18 mouse cellular contexts compared by ENCODE assay signal in genomic region chr13:43832731-43833130, GRCm38 (mm10). TPM values are rescaled to one million over a fixed set of nuclear protein-coding genes. Genes with fewer than 3 reads are reported as not detected.
DNase-seq lines count a peak whose midpoint lies in the region; ATAC-seq and TF ChIP-seq lines count a peak whose summit lies in the region.
"Had no signal": no experiment of that assay in that cellular context is flagged by ENCODE, and none has a peak within 500 bp of the region (broad histone marks: within the 10 kb centered on the region; RNA-seq: fewer than 3 reads in every experiment).

No protein-coding gene starts in this region.

- no peaks in the 10 kb centered on the region for H3K36me3 ChIP-seq in kidney, postnatal 0 days (ENCODE audit: insufficient read depth, low read length)
- H3K36me3 ChIP-seq in kidney, adult 2 months (ENCODE audit: control insufficient read depth, insufficient read depth, low read length): no peaks in the 10 kb centered on the region
- H3K36me3 ChIP-seq: embryonic facial prominence, embryonic 13.5 days; forebrain, embryonic 10.5 days; hindbrain, embryonic 15.5 days; liver, embryonic 12.5 days had no signal

- no peak for ATAC-seq in kidney, postnatal 0 days (replicated peaks; ENCODE audit: low FRiP score, low read depth)
- ATAC-seq: liver, embryonic 12.5 days; lung, postnatal 0 days had no signal

- no peaks in the 10 kb centered on the region for H3K9me3 ChIP-seq in kidney, postnatal 0 days (replicated peaks; ENCODE audit: low read length)
- H3K9me3 ChIP-seq: embryonic facial prominence, embryonic 13.5 days; forebrain, embryonic 10.5 days; hindbrain, embryonic 15.5 days; liver, embryonic 12.5 days had no signal

- no peak overlapping the region for H3K9ac ChIP-seq in kidney, postnatal 0 days (ENCODE audit: low read depth, low read length)
- H3K9ac ChIP-seq: embryonic facial prominence, embryonic 13.5 days; hindbrain, embryonic 15.5 days; liver, embryonic 12.5 days had no signal

- H3K27ac ChIP-seq in kidney, postnatal 0 days: no peak overlapping the region
- H3K27ac ChIP-seq in kidney, adult 2 months (ENCODE audit: insufficient read depth, low read depth, low read length): no peak overlapping the region
- H3K27ac ChIP-seq: embryonic facial prominence, embryonic 13.5 days; forebrain, embryonic 10.5 days; hindbrain, embryonic 15.5 days; layer of hippocampus, adult 2 months; liver, embryonic 12.5 days had no signal

- TF ChIP-seq POLR2A in kidney, adult 2 months (IDR thresholded peaks at IDR 0.05; ENCODE audit: low read depth, low read length): no peak

- no peak overlapping the region for H3K4me2 ChIP-seq in kidney, postnatal 0 days (ENCODE audit: low read length)
- H3K4me2 ChIP-seq: embryonic facial prominence, embryonic 13.5 days; hindbrain, embryonic 15.5 days; liver, embryonic 12.5 days; midbrain, embryonic 11.5 days had no signal

- no peak for TF ChIP-seq CTCF in kidney, postnatal 0 days (IDR thresholded peaks at IDR 0.05; ENCODE audit: low read depth)
- TF ChIP-seq CTCF in kidney, adult 2 months (conservative IDR thresholded peaks at IDR 0.05; ENCODE audit: insufficient read depth, insufficient read length, low read depth, low read length): no peak

- H3K4me1 ChIP-seq in kidney, postnatal 0 days (replicated peaks; ENCODE audit: insufficient read depth, low read length): no peaks in the 10 kb centered on the region
- H3K4me1 ChIP-seq in kidney, adult 2 months (ENCODE audit: control insufficient read depth, insufficient read depth, low read length): no peaks in the 10 kb centered on the region
- H3K4me1 ChIP-seq: embryonic facial prominence, embryonic 13.5 days; forebrain, embryonic 10.5 days; hindbrain, embryonic 15.5 days; liver, embryonic 12.5 days had no signal

- H3K4me3 ChIP-seq in kidney, postnatal 0 days (replicated peaks; ENCODE audit: low read depth, low read length): no peak overlapping the region
- no peak overlapping the region for H3K4me3 ChIP-seq in kidney, adult 2 months (ENCODE audit: insufficient read depth, low read depth, low read length)
- H3K4me3 ChIP-seq: embryonic facial prominence, embryonic 13.5 days; forebrain, embryonic 10.5 days; hindbrain, embryonic 15.5 days; layer of hippocampus, adult 2 months; liver, embryonic 12.5 days had no signal

- peak; percentile 16 for DNase-seq in kidney, postnatal 0 days (ENCODE audit: low spot score)
- DNase-seq in kidney, adult 2 months: no peak
- peak; percentile 52 for DNase-seq in adrenal gland, postnatal 10 days
- DNase-seq in mesoderm, embryonic 11.5 days (ENCODE audit: low read depth, low spot score): peak; percentile 54
- DNase-seq in thymus, postnatal 14 days: peak; percentile 72
- DNase-seq in ovary, postnatal 36 days (ENCODE audit: low spot score): no peak
- no peak for DNase-seq in lung, postnatal 14 days
- DNase-seq in cerebellum, adult 9-11 months: no peak
- DNase-seq: B cell, adult 2 months; cerebellum, postnatal 10 days; kidney, adult 8-10 months had no signal

- H3K27me3 ChIP-seq in kidney, postnatal 0 days (ENCODE audit: insufficient read depth, low read length): no peaks in the 10 kb centered on the region
- no peaks in the 10 kb centered on the region; the same call in 1 of the 2 replicates for H3K27me3 ChIP-seq in kidney, adult 2 months (replicated peaks; ENCODE audit: control insufficient read depth, insufficient read depth, low read length)
- H3K27me3 ChIP-seq: embryonic facial prominence, embryonic 13.5 days; hindbrain, embryonic 15.5 days; liver, embryonic 12.5 days had no signal

- 28% methylated on average over 7 of the region's 7 CpGs for WGBS in kidney, postnatal 0 days
- WGBS in kidney, adult 2 months: 47% methylated on average over 7 of the region's 7 CpGs

RNA-seq across cellular contexts. Expression of gene Cd83, which starts 48.2 kb away (rescaled TPM):
- polyA plus RNA-seq in kidney, postnatal 0 days (2015; fragmentation: Nextera tagmentation; extraction: Ambion mirVana): 35.8 and 40.6 TPM in 2 replicates
- 1.8 and 3.3 TPM in 2 replicates for polyA plus RNA-seq in kidney, adult 2 months (2012; rRNA removed)
- 1 to 10 TPM; 4.2 to 5.7 TPM for total RNA-seq in adrenal gland, postnatal 10 days (2021)

Comparison
In these comparisons a context has a peak if more than half of its experiments do, and no peak if none do; other contexts are left out.
1. DNase-seq: peak in kidney, postnatal 0 days (single experiment), adrenal gland, postnatal 10 days (single experiment), mesoderm, embryonic 11.5 days (single experiment) and thymus, postnatal 14 days (single experiment); none in kidney, adult 2 months (single experiment), ovary, postnatal 36 days (single experiment), lung, postnatal 14 days (single experiment) and cerebellum, adult 9-11 months (single experiment).